Mouse (Mus musculus) neural tube, embryonic 13.5 days (tissue): ENCODE measurements around the gene Tbx6. TPM values are rescaled to one million over a fixed set of nuclear protein-coding genes. Genes with fewer than 3 reads are reported as not detected.
"Not testable (repeated sequence)": the region's sequence is repeated elsewhere in the genome, so short reads cannot be mapped to it uniquely, and the experiment has no call there.

Experiments used
- ATAC-seq: fragments of 200-750 bp; cut with Nextera tagmentation; 2 replicates; pipeline ENCODE4 v1.8.0; 2017; ENCODE audit warnings: low read depth, mild to moderate bottlenecking, moderate TSS enrichment, moderate library complexity
- H3K27ac ChIP-seq: fragments of 300-500 bp; sonication (generic); replicated peaks from 2 replicates; pipeline ENCODE4 v1.5.1; 2015; ENCODE audit warnings: moderate library complexity, mild to moderate bottlenecking, inconsistent platforms
- H3K27me3 ChIP-seq: fragments of 300-500 bp; sonication (generic); 2 replicates; pipeline ENCODE4 v1.6.1; 2015; ENCODE audit warnings: mild to moderate bottlenecking, inconsistent platforms
- H3K36me3 ChIP-seq: fragments of 300-500 bp; sonication (generic); 2 replicates; pipeline ENCODE4 v1.6.1; 2015; ENCODE audit warnings: mild to moderate bottlenecking, inconsistent platforms
- H3K4me1 ChIP-seq: fragments of 300-500 bp; sonication (generic); replicated peaks from 2 replicates; pipeline ENCODE4 v1.6.1; 2015; ENCODE audit warnings: inconsistent platforms
- H3K4me2 ChIP-seq: fragments of 300-500 bp; sonication (generic); 2 replicates; pipeline ENCODE4 v1.6.1; 2015; ENCODE audit warnings: inconsistent platforms, mild to moderate bottlenecking, moderate library complexity
- H3K4me3 ChIP-seq: fragments of 300-500 bp; sonication (generic); 2 replicates; pipeline ENCODE4 v1.5.1; 2015; ENCODE audit warnings: mild to moderate bottlenecking, inconsistent platforms
- H3K9ac ChIP-seq: fragments of 300-500 bp; sonication (generic); 2 replicates; pipeline ENCODE4 v1.6.1; 2015; ENCODE audit warnings: moderate library complexity, mild to moderate bottlenecking, inconsistent platforms
- H3K9me3 ChIP-seq: fragments of 300-500 bp; sonication (generic); 2 replicates; pipeline ENCODE4 v1.6.1; 2016; ENCODE audit warnings: inconsistent platforms
- WGBS: fragments of 180-500 bp; shearing (Covaris S2); methylation state at CpG from one replicate; pipeline ENCODE4 v1.1.7; 2015; 5-methylcytosine and 5-hydroxymethylcytosine counted together
- polyA plus RNA-seq: library from polyadenylated mRNA; unstranded; fragments of >200 nt; fragmentation: Nextera tagmentation; extraction: Ambion mirVana; gene quantifications from 2 replicates; pipeline ENCODE4 v1.2.1, GENCODE M21; 2015

Gene Tbx6
- polyA plus RNA-seq, 1 experiment from 2014 or later: 0.25 TPM

GRCm38 (mm10) chr7:126773351-126773750 is 7.9 kb upstream of the Tbx6 start:
- Histone ChIP-seq H3K9me3 (no peaks in the 10 kb centered on the region), H3K9ac (no peak overlapping the region), H3K4me1 (peaks cover 27% of the 10 kb centered on the region), H3K4me2 (no peak overlapping the region), H3K36me3 (peaks cover 51% of the 10 kb centered on the region), H3K27ac (no peak overlapping the region), H3K4me3 (no peak overlapping the region), H3K27me3 (no peaks in the 10 kb centered on the region)
- WGBS: 68% methylated on average over 2 of the region's 2 CpGs
- ATAC-seq: no peak

- Histone ChIP-seq H3K27me3 (no peaks in the 10 kb centered on the region), H3K27ac (no peak overlapping the region), H3K4me3 (no peak overlapping the region), H3K4me1 (peaks cover 37% of the 10 kb centered on the region), H3K36me3 (peaks cover 47% of the 10 kb centered on the region), H3K4me2 (no peak overlapping the region), H3K9ac (no peak overlapping the region), H3K9me3 (no peaks in the 10 kb centered on the region)
- WGBS: 86% methylated on average over 2 of the region's 2 CpGs
- no peak for ATAC-seq
Observed at GRCm38 (mm10) chr7:126774463-126774862, 6.8 kb upstream of the Tbx6 start.

- H3K4me3 ChIP-seq: no peak overlapping the region
- peak overlapping the region; percentile 99 for H3K9ac ChIP-seq
- H3K4me2 ChIP-seq: peak overlapping the region; percentile 97
Observed at GRCm38 (mm10) chr7:126775185-126775977, 5.9 kb upstream of the Tbx6 start.

GRCm38 (mm10) chr7:126775978-126776234 is 5.4 kb upstream of the Tbx6 start:
- Histone ChIP-seq H3K4me1 (peaks cover 50% of the 10 kb centered on the region), H3K27ac (peak overlapping the region; percentile 93), H3K9ac (peak overlapping the region; percentile 99), H3K4me2 (peak overlapping the region; percentile 97), H3K36me3 (peaks cover 34% of the 10 kb centered on the region), H3K9me3 (no peaks in the 10 kb centered on the region), H3K4me3 (peak overlapping the region; percentile 80), H3K27me3 (no peaks in the 10 kb centered on the region)
- 73% methylated on average over 3 of the region's 3 CpGs for WGBS
- no peak for ATAC-seq

More at GRCm38 (mm10) chr7:126775185-126775977, 5.9 kb upstream of the Tbx6 start:
- WGBS: 89% methylated on average over 10 of the region's 10 CpGs
- Histone ChIP-seq H3K27me3 (no peaks in the 10 kb centered on the region), H3K27ac (peak overlapping the region; percentile 93; the same call in 1 of the 2 replicates), H3K4me1 (peaks cover 46% of the 10 kb centered on the region), H3K9me3 (no peaks in the 10 kb centered on the region), H3K36me3 (peaks cover 38% of the 10 kb centered on the region)
- no peak for ATAC-seq

GRCm38 (mm10) chr7:126776598-126777057 is 4.7 kb upstream of the Tbx6 start, which contains the start of gene Ypel3:
Gene Ypel3 (plus strand): TSS chr7:126776955.
- peaks cover 29% of the 10 kb centered on the region for H3K36me3 ChIP-seq
- H3K9ac ChIP-seq: peak within 1 kb of the TSS; percentile 99
- no peaks in the 10 kb centered on the region for H3K27me3 ChIP-seq
- H3K4me3 ChIP-seq: peak within 1 kb of the TSS; percentile 80
- under 1% methylated on average over 36 of the region's 37 CpGs for WGBS
- H3K4me2 ChIP-seq: peak within 1 kb of the TSS; percentile 97
- H3K9me3 ChIP-seq: no peaks in the 10 kb centered on the region
- peaks cover 57% of the 10 kb centered on the region for H3K4me1 ChIP-seq
- peak; percentile 80 for ATAC-seq
- H3K27ac ChIP-seq: peak within 1 kb of the TSS; percentile 93

GRCm38 (mm10) chr7:126777476-126777875 is 3.8 kb upstream of the Tbx6 start:
- peak overlapping the region; percentile 93 for H3K27ac ChIP-seq
- 48% methylated on average over 10 of the region's 10 CpGs for WGBS
- no peaks in the 10 kb centered on the region for H3K9me3 ChIP-seq
- ATAC-seq: no peak
- peaks cover 64% of the 10 kb centered on the region for H3K4me1 ChIP-seq
- no peaks in the 10 kb centered on the region for H3K27me3 ChIP-seq
- H3K36me3 ChIP-seq: peaks cover 21% of the 10 kb centered on the region
- peak overlapping the region; percentile 97 for H3K4me2 ChIP-seq
- peak overlapping the region; percentile 80 for H3K4me3 ChIP-seq
- peak overlapping the region; percentile 99 for H3K9ac ChIP-seq

- Histone ChIP-seq H3K27me3 (no peaks in the 10 kb centered on the region), H3K27ac (0 out of 2 replicates have a peak overlapping the region, but pooled peaks have one; percentile 38), H3K4me2 (peak overlapping the region; percentile 97), H3K4me3 (peak overlapping the region; percentile 80), H3K9ac (peak overlapping the region; percentile 99), H3K36me3 (peaks cover 16% of the 10 kb centered on the region), H3K9me3 (no peaks in the 10 kb centered on the region), H3K4me1 (peaks cover 64% of the 10 kb centered on the region)
- ATAC-seq: no peak
- 84% methylated on average over 3 of the region's 3 CpGs for WGBS
Observed at GRCm38 (mm10) chr7:126778147-126778546, 3.1 kb upstream of the Tbx6 start.

GRCm38 (mm10) chr7:126779101-126779500 is 2.2 kb upstream of the Tbx6 start:
- Histone ChIP-seq H3K9ac (0 out of 2 replicates have a peak overlapping the region, but pooled peaks have one; percentile 17), H3K4me2 (peak overlapping the region; percentile 93; the same call in 1 of the 2 replicates), H3K4me1 (peaks cover 64% of the 10 kb centered on the region), H3K36me3 (peaks cover 15% of the 10 kb centered on the region), H3K27ac (peak overlapping the region; percentile 82)
- not testable (repeated sequence) for H3K27me3 ChIP-seq, H3K9me3 ChIP-seq, H3K4me3 ChIP-seq, ATAC-seq
- WGBS: 90% methylated on average over 7 of the region's 7 CpGs

- Histone ChIP-seq H3K4me3 (peak overlapping the region; percentile 41), H3K9ac (peak overlapping the region; percentile 73), H3K9me3 (no peaks in the 10 kb centered on the region), H3K4me1 (peaks cover 63% of the 10 kb centered on the region), H3K27ac (peak overlapping the region; percentile 82), H3K27me3 (no peaks in the 10 kb centered on the region), H3K36me3 (peaks cover 27% of the 10 kb centered on the region), H3K4me2 (peak overlapping the region; percentile 93)
- peak; percentile 80 for ATAC-seq
- WGBS: under 1% methylated on average over 21 of the region's 21 CpGs
Observed at GRCm38 (mm10) chr7:126779983-126780970, 1.0 kb upstream of the Tbx6 start.

GRCm38 (mm10) chr7:126781661-126782370 is 533 bp downstream of the Tbx6 start:
- peaks cover 50% of the 10 kb centered on the region for H3K4me1 ChIP-seq
- peak overlapping the region; percentile 41 for H3K4me3 ChIP-seq
- no peaks in the 10 kb centered on the region for H3K9me3 ChIP-seq
- no peaks in the 10 kb centered on the region for H3K27me3 ChIP-seq
- H3K4me2 ChIP-seq: peak overlapping the region; percentile 93
- H3K36me3 ChIP-seq: peaks cover 41% of the 10 kb centered on the region
- peak overlapping the region; percentile 82; the same call in 1 of the 2 replicates for H3K27ac ChIP-seq
- 34% methylated on average over 11 of the region's 11 CpGs for WGBS
- H3K9ac ChIP-seq: peak overlapping the region; percentile 73
- ATAC-seq: no peak

- Histone ChIP-seq H3K4me3 (no peak overlapping the region), H3K4me1 (peaks cover 44% of the 10 kb centered on the region), H3K4me2 (no peak overlapping the region), H3K36me3 (peaks cover 50% of the 10 kb centered on the region), H3K27me3 (no peaks in the 10 kb centered on the region), H3K9me3 (no peaks in the 10 kb centered on the region), H3K9ac (0 out of 2 replicates have a peak overlapping the region, but pooled peaks have one; percentile 5), H3K27ac (no peak overlapping the region)
- 81% methylated on average over 13 of the region's 13 CpGs for WGBS
- no peak for ATAC-seq
Observed at GRCm38 (mm10) chr7:126782693-126783092, 1.4 kb downstream of the Tbx6 start.
